Mouse (Mus musculus) gastrocnemius, postnatal 14 days (tissue): ENCODE data around the gene Golga4. TPM values are rescaled to one million over a fixed set of nuclear protein-coding genes. Genes with fewer than 3 reads are reported as not detected.

Experiments
- DNase-seq: peaks from one replicate; pipeline ENCODE4 v3.0.0; 2021; ENCODE audit warnings: mixed read lengths
- intact Hi-C: fragments of 180-260 bp; cut with DNase I; formaldehyde crosslinking; loops from one replicate; pipeline ENCODE4 v1.15.1; 2025; ENCODE audit warnings: low total_unique reads
- total RNA-seq, 2 experiments: library from RNA; stranded (reverse); gene quantifications; 2 replicates each; pipeline ENCODE4 v1.2.3; 2021

The Golga4 gene
- total RNA-seq, 2 experiments from 2014 or later: 157 TPM

DNA sequence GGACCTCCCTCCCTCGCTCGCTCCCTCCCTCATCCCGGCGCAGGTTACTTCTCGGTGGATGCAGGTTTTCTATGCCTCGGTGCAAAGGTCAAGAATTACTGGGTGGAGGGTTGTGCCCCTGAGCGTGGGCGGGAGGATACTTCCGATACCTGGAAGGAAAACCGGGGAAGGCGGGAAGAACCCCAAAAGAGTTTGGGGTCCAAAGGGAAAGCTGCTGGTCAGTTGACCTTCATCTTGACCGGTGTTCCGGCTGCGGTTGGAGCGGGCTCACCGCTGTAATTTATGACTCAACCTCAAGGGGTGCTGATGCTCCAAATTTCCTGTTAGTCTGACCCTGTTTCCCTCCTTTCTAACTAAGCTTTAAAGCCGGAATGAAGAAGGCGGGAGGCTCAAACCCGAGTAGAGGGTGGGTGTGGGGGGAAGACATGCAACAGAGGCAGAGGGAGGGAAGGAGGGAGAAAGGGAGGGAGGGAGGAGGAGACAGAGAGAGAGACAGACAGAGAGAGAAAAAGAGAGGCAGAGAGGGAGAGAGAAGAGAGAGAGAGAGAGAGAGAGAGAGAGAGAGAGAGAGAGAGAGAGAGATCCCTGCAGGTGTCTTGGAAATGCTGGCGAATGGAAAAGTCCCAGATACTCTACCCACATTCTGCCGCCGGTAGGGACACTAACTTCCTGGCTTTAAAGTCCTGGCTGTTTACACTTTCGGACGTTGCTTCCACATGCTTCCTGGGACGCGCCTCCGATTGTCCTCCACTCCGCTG, 17.8 kb upstream of the Golga4 start:
- peak; percentile 33 for DNase-seq

DNA sequence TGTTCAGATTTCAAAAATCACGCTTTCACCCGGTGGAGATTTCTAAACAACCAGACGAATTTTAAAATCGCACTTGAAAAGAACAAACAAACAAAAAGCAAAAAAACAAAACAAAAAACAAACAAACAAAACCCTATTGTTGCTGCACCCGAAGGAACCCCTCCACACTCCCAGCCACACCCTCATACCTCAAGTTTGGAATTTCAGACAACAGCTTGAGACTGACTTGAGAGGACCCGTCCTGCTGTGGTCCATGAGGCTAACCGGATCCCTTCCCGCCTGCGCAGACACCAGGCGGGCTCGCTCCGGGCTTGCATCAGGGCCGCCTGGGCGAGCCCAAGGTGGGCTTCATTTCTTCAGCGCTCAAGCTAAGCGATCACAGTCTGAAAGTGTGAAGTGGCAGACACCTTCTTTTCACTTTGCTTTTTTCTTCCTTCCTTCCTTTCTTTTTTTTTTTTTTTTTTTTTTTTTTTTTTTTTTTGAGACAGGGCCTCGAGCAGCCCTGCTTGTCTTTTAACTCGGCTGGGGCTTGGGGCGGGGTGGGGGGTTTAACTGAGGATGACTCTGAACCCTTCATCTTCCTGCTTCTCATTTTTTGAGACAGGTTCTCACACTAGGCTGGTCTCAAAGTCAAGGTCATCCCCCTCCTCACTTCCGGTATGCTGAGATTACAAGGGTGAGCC, 17.0 kb upstream of the Golga4 start:
- intact Hi-C loops: loop anchor here (5.0 kb wide), 1 partner anchor 392 kb away; no protein-coding TSS in a partner anchor
- DNase-seq: no peak

More for the DNA sequence above, 17.8 kb upstream of the Golga4 start:
- intact Hi-C loops: loop anchor here (5.0 kb wide), 1 partner anchor 391 kb away; no protein-coding TSS in a partner anchor

DNA sequence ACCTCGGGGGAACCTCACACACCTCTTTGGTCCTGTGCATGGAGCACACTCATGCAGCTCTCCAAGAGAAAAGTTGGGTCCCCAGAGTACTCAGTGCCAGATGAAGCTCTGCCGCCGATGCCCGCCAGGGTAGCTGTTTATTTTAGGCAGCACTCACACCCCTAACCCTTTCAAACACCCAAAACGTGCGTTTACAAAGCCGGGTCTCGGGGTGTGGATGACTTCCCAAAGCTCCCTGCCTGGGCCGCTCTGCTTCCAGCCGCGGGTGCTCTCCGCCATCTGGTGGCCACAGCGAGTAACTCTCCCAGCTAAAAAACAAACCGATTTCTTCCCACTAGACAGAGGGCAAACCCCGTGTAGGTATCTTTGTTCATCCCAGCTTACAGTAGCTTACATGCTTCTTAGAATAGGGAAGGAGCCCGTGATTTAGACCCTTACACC, 16.5 kb upstream of the Golga4 start:
- DNase-seq: peak; percentile 71
- intact Hi-C loops: loop anchor here (5.0 to 10.0 kb wide), 2 partner anchors 392 to 415 kb away; no protein-coding TSS in a partner anchor

DNA sequence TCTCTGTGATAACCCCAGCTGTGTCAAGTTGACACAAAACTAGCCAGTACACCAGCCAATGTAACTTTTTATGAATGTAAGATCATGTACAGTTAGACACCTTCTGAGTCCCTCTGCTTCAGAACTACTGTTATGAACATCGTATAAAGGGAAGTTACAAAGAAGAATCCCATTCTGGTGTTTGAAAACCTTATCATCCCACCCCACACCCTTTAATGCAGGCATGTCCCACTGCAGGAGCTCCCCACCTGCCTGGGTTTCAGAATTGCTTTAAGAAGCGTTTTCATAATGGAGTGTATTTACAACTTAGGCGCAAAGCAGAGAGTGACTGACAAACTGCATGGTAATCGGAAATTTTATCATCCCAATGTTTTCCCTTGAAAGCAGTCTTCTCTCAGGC, 14.9 kb upstream of the Golga4 start:
- no peak for DNase-seq
- intact Hi-C loops: loop anchor here (10.0 kb wide), 1 partner anchor 416 kb away; no protein-coding TSS in a partner anchor

DNA sequence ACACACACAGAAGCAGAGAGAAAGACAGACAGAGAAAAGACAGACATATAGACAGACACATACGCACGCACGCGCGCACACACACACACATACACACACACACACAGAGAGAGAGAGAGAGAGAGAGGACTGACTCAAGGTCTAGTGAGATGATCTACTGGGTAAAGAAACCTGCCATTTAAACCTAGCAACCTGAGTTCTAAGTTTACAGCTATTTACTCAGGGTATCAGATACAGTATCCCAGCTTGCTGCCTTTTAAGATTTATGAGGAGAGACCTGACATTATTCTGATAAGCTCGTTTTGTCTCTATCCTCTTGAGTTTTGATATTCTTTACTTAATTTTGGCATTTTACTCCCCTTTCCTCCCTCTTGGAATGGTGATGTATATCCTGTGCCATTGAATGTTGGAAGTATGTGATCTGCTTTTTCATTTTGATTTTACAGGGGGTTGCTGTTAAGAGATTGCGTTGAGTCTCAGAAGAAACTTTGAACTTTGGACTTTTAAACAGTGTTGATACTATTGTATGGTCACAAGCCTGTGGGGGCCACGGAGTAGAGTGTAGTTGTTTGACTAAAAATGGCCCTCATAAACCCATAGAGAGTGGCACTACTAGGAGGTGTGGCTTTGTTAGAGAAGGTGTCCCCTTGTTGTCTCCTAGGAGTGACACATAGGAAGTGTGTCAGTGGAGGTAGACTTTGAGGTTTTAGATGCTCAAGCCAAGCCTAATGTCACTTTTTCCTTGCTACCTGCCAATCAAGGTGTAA, 13.0 kb upstream of the Golga4 start:
- intact Hi-C loops: loop anchor here (10.0 kb wide), 1 partner anchor 418 kb away; no protein-coding TSS in a partner anchor
- DNase-seq: no peak

DNA sequence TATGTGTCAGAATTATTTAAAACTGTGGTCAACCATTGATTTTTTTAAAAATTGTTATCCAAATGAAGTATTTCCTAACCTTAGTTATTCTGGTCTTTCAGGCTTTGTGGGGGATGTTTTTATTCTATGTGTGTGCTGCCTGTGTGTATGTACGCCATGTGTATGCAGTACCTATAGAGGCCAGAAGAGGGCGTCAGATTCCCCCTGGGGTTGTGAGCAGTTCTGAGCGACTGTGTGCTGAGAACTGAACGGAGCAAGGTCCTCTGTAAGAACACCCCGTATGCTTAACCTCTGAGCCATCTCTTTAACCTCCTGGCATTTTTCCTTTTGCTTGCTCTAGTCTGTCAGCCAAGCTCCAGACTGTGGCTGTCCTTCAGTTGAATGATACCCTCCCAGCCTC, 12.0 kb upstream of the Golga4 start:
- intact Hi-C loops: loop anchor here (10.0 kb wide), 1 partner anchor 419 kb away; no protein-coding TSS in a partner anchor
- no peak for DNase-seq

DNA sequence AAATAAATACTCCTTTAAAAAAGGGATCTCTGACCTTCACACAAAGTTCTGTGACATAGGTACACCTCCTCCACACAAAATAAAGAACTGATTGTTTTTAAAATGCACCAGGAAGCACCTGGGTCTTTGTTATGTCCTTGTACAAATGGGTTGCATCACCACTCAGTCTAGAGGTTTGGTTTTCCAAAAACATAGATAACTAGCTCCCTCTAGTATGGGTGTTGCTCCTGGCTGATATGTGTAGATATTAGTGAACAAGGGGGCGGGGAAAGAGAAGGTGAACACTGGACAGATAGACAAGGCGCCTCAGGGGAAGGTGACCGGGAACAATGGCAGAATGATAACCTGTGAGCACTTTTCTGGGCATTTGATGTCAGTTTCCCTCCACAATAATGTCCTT, 10.1 kb upstream of the Golga4 start:
- intact Hi-C loops: loop anchor here (10.0 kb wide), 1 partner anchor 421 kb away; no protein-coding TSS in a partner anchor
- no peak for DNase-seq

DNA sequence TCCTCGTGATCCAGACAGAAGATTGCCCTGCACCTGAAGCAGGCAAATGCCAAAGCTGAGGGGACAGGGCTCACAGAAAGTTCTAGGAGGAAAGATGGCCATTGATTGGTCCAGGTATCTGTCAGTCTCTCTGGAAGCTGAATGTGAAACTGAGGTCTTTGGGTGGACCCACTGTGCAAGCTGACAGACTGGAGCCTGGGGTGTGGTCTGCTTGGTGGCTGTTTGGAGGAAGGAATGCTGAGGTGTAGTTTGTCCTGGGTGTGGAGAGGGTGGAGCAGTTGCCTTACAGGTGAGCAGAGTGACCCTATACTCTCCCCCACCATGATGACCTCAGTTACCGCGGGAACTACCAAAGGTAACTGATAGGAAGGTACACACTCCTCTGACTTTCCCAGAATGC, 9.1 kb upstream of the Golga4 start:
- intact Hi-C loops: loop anchor here (10.0 kb wide), 1 partner anchor 422 kb away; no protein-coding TSS in a partner anchor

DNA sequence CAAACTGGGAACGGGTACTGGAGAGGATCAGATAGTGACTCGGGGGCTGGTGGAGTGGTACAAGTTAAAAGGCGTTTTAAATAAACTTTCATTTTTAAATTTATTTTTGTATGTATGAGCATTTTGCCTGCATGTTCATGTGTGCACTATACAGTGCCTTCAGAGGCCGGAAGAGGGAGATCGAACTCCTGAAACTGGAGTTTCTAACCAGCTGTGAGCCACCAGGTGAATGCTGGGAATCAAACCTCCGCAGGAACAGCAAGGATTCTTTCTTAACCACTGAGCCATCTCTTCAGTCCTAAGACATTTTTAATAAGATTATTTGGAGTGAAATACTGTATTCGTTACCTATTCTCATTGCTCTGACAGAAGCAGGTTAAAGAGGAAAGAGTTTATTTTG, 8.0 kb upstream of the Golga4 start:
- intact Hi-C loops: loop anchor here (10.0 kb wide), 1 partner anchor 423 kb away; no protein-coding TSS in a partner anchor
- DNase-seq: no peak

More for the DNA sequence above, 9.1 kb upstream of the Golga4 start:
- DNase-seq: no peak

DNA sequence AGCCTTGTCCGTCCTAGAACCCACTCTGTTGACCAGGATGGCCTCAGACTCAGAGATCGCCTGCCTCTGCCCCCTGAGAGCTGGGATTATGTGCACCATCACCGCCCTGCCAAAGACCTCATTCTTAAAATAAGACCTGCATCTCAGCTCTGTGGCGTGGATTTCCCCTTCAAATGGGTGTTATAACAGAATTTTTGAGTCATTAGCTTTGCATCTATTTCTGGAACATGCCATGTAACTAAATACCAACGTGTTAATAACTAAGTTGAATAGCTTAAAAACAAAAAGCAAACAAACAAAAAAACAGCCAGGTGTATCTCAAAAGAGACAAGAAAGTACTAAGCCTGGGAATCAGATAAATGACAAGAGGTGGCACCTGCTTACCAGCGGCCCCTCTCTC, 5.1 kb upstream of the Golga4 start:
- DNase-seq: no peak
- intact Hi-C loops: no loop called here

DNA sequence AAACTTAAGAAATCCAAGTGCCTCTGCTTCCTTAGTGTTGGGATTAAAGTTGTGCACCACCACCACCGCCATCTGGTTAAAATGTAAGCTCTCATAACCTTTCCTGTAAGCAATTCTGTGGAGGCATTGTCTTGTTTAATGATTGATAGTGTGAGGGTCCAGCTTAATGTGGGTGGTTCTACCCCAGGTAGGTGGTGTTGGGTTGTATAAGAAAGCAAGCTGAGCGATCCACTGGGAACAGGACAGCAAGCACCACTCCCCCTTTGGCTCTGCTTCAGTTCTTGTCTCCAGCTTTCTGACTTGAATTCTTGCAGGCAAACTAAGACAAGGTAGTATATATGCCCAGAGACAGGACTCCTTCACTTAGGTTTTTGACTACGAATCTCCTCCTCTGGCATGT, 1.4 kb upstream of the Golga4 start:
- intact Hi-C loops: no loop called here
- DNase-seq: no peak

DNA sequence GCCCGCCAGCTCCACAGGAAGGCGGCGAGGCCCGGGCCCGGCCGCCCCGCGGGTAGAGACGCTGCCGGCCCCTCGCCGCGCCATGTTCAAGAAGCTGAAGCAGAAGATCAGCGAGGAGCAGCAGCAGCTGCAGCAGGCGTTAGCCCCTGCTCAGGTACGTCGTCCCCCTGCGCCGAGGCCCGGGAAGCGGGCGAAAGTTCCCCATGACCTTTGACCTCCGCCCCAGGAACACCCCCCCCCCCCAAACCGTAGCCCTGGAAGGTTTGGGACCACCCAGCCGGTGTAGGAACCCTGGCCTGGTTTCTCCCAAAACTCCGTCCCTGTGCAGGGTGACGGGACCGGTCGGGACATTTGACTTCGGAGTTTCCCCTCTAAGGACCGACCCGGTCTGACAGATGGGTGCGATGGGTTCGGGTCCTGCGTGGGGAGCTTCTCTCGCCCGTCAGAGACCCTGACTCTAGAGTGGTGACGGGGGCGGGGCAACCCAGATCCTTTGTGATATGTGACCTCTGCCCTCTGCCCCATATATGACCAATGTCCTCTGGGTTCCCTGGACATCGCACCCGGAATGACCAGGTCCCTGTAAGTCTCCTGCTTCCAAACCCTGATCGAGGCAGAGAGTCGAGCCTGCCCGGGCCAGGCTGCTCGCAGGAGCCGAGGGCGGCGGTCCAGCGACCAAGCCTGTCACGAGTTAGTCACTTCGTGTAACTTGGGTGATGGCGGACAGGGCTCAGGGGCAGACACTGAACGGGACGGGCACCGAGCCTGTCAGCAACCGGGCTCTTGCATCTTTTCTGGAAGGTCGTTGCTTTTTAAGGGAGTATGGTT, 551 bp downstream of the Golga4 start:
- intact Hi-C loops: no loop called here
- peak; percentile 62 for DNase-seq

DNA sequence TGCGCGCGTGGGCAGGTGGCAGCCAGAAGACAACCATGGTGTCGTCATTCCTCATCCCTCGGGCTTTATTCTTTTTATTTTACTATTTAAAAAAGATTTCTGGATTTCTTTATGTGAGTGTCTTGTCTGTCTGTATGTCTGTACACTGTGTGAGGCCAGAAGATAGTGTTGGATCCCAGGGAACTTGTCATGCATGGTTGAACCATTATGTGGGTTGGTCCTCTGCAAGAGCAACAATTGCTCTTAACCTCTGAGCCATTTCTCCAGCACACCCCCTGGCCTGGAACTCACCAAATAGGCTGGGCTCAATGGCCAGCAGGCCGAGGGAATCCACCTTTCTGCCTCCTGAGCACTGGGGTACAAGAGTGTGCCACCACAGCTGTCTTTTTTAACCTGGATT, 1.5 kb downstream of the Golga4 start:
- no peak for DNase-seq
- intact Hi-C loops: no loop called here

DNA sequence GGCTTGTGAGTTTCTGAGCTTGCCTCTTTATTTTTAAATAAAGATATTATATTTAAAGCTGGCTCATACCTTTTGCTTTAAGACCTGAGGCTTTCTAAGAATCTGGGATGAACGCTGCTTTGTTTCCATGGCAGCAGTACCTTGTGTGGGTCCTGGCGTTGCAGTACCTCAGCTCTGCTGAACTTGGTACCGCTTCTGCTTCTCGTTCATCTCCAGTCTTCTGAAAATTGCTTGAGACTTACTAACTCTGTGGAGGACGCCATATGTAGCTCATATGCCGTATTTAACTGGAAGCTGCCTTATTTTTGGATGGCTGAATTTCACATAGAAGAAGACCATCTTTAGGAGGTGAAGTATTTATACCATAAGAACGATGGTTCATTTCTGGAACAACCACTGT, 2.5 kb downstream of the Golga4 start:
- no peak for DNase-seq
- intact Hi-C loops: no loop called here

DNA sequence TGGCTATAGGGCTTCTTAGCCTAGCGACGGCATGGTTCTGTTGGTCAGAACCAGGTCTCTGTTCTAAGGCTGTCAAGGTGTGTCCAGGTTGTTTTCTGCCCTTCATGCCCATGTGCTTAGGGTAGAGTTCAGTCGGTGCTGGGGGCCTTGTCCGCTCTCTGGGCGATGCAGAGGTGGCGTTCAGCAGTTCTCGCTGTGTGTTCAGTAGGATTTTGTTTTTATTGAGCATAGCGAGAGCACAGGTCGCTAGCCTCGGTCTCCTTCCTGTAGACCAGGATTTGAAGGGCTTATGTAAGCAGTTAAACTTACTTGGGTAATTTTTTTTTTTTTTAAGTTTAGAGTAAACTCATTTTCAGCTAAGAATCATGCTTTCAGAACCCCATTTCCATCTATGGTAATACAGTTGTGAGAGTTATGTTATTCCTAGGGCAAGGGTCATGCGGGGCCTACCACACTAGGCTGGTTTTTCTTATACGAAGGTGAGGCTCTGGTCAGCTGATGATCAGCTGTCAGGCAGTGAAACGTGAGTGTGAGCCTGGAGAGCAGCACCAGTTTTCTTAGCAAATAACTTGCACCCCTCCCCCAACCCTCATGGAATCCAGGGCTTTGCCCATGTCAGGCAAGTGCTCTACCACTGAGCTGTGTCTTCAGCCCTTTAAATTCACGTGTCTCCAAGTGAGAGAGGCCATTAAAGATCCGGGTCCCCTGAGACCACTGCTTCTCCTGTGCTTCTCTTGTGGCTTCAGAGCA, 5.0 kb downstream of the Golga4 start:
- peak; percentile 17 for DNase-seq
- intact Hi-C loops: no loop called here

DNA sequence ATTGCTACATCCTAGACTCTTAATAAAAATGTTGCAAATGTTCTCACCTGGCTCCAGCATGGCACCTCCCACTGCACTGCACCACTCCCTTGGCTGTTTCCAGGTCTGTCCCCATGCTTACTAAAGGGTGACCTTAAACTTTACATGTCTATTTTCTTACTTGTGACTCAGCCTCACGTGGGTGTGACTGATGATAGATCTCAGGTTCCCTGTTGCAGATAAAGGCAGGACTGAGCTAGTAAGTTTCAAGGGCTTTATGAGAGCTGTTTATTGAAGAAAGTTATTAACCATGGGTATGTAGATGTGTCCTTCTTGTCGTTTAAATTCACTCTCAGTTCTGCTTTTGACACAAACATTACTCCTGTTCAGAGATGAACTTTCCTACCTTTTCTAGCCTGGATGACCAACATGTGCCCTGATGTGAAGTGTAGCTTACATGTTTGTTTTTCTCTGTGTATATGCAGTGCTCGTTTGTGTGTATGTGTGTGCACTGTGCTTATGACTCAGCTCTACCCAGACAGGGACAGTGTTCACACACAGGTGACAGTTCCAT, 6.7 kb downstream of the Golga4 start:
- intact Hi-C loops: no loop called here

DNA sequence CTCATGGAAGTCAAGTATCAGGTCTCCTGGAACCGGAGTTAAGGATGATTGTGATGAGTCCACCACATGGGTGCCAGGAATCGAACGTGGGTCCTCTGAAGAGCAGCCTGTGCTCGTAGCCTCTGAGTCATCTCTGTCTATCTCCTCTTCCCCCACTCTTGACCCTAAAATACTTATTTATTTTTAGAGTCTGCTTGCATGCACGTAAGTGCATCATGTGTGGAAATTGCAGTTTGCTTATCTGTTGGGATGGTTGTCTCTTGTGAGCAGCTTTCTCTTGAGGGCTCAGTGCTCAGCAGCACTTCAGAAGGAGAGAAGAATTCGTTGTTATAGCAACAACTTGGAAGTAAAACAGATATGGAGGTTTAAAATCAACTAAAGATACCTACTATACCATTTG, 9.4 kb downstream of the Golga4 start:
- intact Hi-C loops: no loop called here
- no peak for DNase-seq

More for the DNA sequence above, 6.7 kb downstream of the Golga4 start:
- no peak for DNase-seq

DNA sequence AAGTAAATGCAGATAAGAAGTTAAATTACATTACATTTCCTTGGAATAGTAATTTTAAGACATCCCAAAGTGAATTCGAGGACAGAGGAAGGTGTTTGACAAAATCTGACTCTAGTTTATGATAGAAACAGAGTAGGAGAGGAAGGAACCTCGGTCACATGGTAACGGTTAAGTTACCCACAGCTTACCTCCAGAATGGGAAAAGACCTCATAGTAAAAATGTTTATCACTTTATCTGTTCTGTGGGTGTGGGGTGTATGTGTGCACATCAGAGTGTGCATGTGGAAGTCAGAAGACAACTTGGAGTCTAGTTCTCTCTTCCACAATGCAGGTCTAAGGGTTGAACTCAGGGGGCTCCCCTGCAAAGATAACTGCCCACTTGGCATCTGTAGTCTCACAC, 10.1 kb downstream of the Golga4 start:
- no peak for DNase-seq
- intact Hi-C loops: no loop called here
